Mouse (Mus musculus) C2C12 (cell line): ENCODE measurements around the gene Fcamr.

Source experiments
- CEBPB ChIP-seq: IDR thresholded peaks from one replicate; pipeline ENCODE4 v1.6.1; 2011; ENCODE audit warnings: low read depth, mild to moderate bottlenecking, control low read depth, moderate library complexity
- CTCF ChIP-seq: IDR thresholded peaks from one replicate; pipeline ENCODE4 v1.5.1; 2011; ENCODE audit not compliant: control insufficient read depth, insufficient read depth, insufficient read length
- MAX ChIP-seq: IDR thresholded peaks from one replicate; pipeline ENCODE4 v1.6.1; 2011; ENCODE audit warnings: mild to moderate bottlenecking, control low read depth
- MYOG ChIP-seq: IDR thresholded peaks from one replicate; pipeline ENCODE4 v1.6.1; 2011; ENCODE audit not compliant: control insufficient read depth, insufficient read length; ENCODE audit errors: extremely low read depth
- USF1 ChIP-seq: IDR thresholded peaks from one replicate; pipeline ENCODE4 v1.6.1; 2011; ENCODE audit warnings: low read depth, mild to moderate bottlenecking, control low read depth, moderate library complexity

GRCm38 (mm10) chr1:130864238-130864637 lies 63.5 kb downstream of the Fcamr start:
- TF ChIP-seq CTCF: no peak
- no peak for TF ChIP-seq CEBPB
- no peak for TF ChIP-seq MYOG
- TF ChIP-seq USF1: no peak
- TF ChIP-seq MAX: no peak
